Mouse (Mus musculus) ES-Bruce4 (cell line): ENCODE results near the gene Myh6. TPM values are rescaled to one million over a fixed set of nuclear protein-coding genes. Genes with fewer than 3 reads are reported as not detected.

Experiments
- H3K27ac ChIP-seq: 2 replicates; pipeline ENCODE4 v1.5.1; 2012; ENCODE audit warnings: low read length, inconsistent platforms; ENCODE audit not compliant: insufficient read depth
- H3K27me3 ChIP-seq: 2 replicates; pipeline ENCODE4 v1.6.1; 2012; ENCODE audit warnings: mild to moderate bottlenecking, low read length, inconsistent platforms; ENCODE audit not compliant: control insufficient read depth, poor library complexity, insufficient read depth, severe bottlenecking
- H3K36me3 ChIP-seq: 2 replicates; pipeline ENCODE4 v1.6.1; 2012; ENCODE audit warnings: inconsistent platforms, mild to moderate bottlenecking, low read length, moderate library complexity; ENCODE audit not compliant: control insufficient read depth, poor library complexity, insufficient read depth, severe bottlenecking
- H3K4me1 ChIP-seq: one replicate; pipeline ENCODE4 v1.8.1; 2011; ENCODE audit warnings: low read length; ENCODE audit not compliant: control insufficient read depth, insufficient read depth
- H3K4me3 ChIP-seq: 2 replicates; pipeline ENCODE4 v1.5.1; 2011; ENCODE audit warnings: low read depth, mild to moderate bottlenecking, low read length
- H3K9ac ChIP-seq: 2 replicates; pipeline ENCODE4 v1.6.1; 2012; ENCODE audit warnings: low read depth, mild to moderate bottlenecking, inconsistent platforms; ENCODE audit not compliant: poor library complexity, severe bottlenecking
- H3K9me3 ChIP-seq: replicated peaks from 2 replicates; pipeline ENCODE4 v1.6.1; 2012; ENCODE audit warnings: mild to moderate bottlenecking, low read length, inconsistent platforms; ENCODE audit not compliant: control insufficient read depth, poor library complexity, insufficient read depth, severe bottlenecking
- CTCF ChIP-seq: IDR thresholded peaks from one replicate; pipeline ENCODE4 v1.8.1; 2011; ENCODE audit warnings: low read depth, low read length
- EP300 ChIP-seq: IDR thresholded peaks from 2 replicates; pipeline ENCODE4 v1.6.1; 2011; ENCODE audit warnings: low read depth, low read length; ENCODE audit not compliant: insufficient read depth
- POLR2A ChIP-seq: IDR thresholded peaks from one replicate; pipeline ENCODE4 v1.8.1; 2011; ENCODE audit warnings: low read length; ENCODE audit not compliant: insufficient read depth
- polyA plus RNA-seq: library from polyadenylated mRNA; stranded (reverse); fragments of >200 nt; gene quantifications from 2 replicates; pipeline ENCODE4 v1.2.4, GENCODE M21; 2011; ENCODE audit warnings: low read depth; ENCODE audit not compliant: missing spikeins, insufficient read depth, insufficient read length

The Myh6 gene
- polyA plus RNA-seq, 1 experiment, result not detected

DNA sequence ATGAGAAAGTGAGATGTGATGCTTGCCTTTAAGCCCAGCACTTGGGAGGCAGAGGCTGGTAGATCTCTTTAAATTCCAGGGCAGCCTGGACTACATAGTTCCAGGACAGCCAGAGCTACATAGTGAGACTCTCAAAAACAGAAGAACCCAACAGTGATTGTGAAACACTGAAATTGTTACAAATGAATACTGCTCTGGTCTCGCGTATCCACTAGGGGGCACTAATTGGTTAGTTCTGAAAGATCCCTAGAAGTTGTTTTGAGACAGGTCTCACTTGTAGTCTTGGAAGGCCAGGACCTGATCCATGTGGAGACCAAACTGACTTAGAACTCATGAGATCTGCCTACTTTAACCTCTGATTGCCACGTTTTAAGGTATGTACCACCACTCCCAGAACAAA lies 66.3 kb downstream of the Myh6 start:
- no peaks in the 10 kb centered on the region for H3K4me1 ChIP-seq
- no peak overlapping the region for H3K27ac ChIP-seq
- H3K27me3 ChIP-seq, result no peaks in the 10 kb centered on the region
- H3K9me3 ChIP-seq, result no peaks in the 10 kb centered on the region
- no peak overlapping the region for H3K9ac ChIP-seq
- H3K4me3 ChIP-seq, result no peak overlapping the region
- peaks cover 33% of the 10 kb centered on the region for H3K36me3 ChIP-seq
- peak; percentile 7 for TF ChIP-seq CTCF
- TF ChIP-seq POLR2A, result no peak
- TF ChIP-seq EP300, result no peak

DNA sequence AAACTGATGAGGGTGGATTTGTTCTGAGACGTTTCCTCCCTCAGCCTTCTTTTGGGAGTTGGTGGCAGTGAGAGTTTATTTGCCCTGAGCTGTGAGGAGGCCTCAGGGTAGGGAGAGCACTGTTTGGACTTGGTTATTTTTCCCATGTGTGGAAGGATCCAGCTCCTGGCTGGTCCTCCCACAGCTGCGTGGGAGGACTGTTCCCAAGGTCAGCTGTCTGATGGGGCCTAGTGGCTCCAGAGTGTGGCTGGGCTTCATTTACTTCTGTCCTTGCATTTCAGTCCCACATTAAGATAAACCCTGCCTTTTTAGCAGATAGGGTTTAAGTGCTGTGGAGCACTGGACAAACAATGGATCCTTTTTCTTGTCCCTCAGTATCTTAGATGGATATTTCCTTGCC lies 69.3 kb downstream of the Myh6 start:
- H3K9me3 ChIP-seq, result no peaks in the 10 kb centered on the region
- TF ChIP-seq POLR2A (no peak), CTCF (no peak), EP300 (no peak)
- H3K9ac ChIP-seq, result no peak overlapping the region
- peaks cover 34% of the 10 kb centered on the region for H3K36me3 ChIP-seq
- peak overlapping the region; percentile 6; the same call in 1 of the 2 replicates for H3K27ac ChIP-seq
- no peaks in the 10 kb centered on the region for H3K27me3 ChIP-seq
- H3K4me3 ChIP-seq, result no peak overlapping the region
- peaks cover 2% of the 10 kb centered on the region for H3K4me1 ChIP-seq

DNA sequence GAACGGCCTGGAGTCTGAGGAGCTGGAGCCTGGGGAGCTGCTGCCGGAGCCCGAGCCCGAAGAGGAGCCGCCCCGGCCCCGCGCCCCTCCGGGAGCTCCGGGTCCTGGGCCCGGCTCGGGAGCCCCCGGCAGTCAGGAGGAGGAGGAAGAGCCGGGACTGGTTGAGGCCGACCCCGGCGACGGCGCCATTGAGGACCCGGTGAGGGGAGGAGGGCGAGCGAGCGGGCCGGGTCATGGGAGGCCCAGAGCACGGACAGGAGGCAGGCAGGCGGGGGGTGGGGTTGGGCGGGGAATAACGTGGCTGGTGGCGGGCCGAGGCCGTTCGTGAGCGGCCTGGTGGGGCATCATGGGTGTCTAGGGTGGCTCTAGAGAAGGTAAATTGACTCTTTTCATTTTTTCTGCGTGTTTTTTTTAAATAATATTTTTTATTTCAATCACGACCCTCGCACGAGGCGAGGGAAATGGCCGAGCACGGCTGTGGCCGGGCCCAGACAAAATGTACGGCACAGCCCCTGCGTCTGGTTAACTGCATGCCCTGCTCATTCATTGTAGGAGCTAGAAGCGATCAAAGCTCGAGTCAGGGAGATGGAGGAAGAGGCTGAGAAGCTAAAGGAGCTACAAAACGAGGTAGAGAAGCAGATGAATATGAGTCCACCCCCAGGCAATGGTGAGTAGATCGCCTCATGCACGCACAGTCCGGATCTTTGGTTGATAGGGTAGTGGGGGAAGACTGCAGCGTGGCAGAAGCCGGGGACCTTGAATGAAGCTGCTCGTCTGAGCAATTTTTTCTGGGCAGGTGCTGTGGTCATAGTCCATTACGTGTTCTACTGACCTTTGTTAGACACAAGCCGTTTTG lies 72.2 kb downstream of the Myh6 start:
- H3K27ac ChIP-seq, result peak overlapping the region; percentile 53; the same call in 1 of the 2 replicates
- no peak for TF ChIP-seq EP300

DNA sequence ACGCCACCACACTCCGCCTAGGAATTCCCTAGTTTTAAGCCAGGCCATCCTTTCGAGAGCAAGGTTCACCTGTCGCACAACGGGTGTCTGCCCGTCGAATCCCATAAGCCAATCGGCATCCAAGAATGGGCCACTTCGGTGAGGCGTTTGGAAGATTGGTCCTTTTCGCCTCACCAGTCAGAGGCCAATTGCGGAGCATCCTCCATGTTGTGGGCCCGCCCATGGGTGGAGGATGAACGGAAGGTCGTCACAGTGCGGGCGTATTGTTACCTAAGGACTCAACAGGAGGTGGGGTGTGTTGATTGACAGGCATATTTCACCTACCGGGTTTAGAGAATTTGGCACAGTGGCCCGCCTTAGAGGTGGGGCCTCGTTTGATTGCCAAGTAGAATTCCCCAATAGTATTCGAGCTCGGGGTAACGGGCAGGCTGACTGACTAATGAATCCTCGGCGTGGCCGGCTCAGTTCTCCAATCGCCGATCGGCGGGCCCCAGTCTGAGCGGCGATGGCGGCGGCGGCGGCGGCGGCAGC lies 73.0 kb downstream of the Myh6 start:
- no peaks in the 10 kb centered on the region for H3K9me3 ChIP-seq
- peaks cover 2% of the 10 kb centered on the region for H3K4me1 ChIP-seq
- H3K27ac ChIP-seq, result peak overlapping the region; percentile 57
- peaks cover 31% of the 10 kb centered on the region for H3K36me3 ChIP-seq
- peak overlapping the region; percentile 57 for H3K4me3 ChIP-seq
- TF ChIP-seq POLR2A (peak; percentile 83), CTCF (no peak), EP300 (no peak)
- peak overlapping the region; percentile 100 for H3K9ac ChIP-seq
- no peaks in the 10 kb centered on the region for H3K27me3 ChIP-seq

More for the DNA sequence above, 72.2 kb downstream of the Myh6 start:
- peaks cover 34% of the 10 kb centered on the region for H3K36me3 ChIP-seq
- no peaks in the 10 kb centered on the region for H3K9me3 ChIP-seq
- H3K27me3 ChIP-seq, result no peaks in the 10 kb centered on the region
- peak overlapping the region; percentile 100 for H3K9ac ChIP-seq
- H3K4me1 ChIP-seq, result peaks cover 2% of the 10 kb centered on the region
- peak overlapping the region; percentile 98 for H3K4me3 ChIP-seq

DNA sequence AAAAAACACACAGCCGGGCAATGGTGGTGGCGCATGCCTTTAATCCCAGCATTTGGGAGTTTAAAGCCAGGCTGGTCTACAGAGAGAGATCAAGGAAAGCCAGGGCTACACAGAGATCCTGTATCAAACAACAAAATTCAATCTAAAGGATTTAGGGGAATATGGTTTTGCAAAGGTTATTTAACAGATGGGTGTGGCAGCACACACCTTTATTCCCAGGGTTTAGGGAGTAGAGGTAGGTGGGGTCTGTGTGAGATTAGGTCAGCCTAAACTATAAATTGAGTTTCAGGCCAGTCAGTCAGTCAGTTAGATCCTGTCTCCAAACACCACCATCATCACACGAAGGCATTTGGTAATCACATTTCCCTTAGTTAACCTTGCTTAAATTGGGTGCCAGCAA lies 74.5 kb downstream of the Myh6 start, which contains the start of gene Pabpn1:
TSS of gene Pabpn1 (plus strand) at position 301 of the 400 bp plus-strand sequence.
- peak within 1 kb of the TSS; percentile 47 for H3K9ac ChIP-seq
- H3K36me3 ChIP-seq, result peaks cover 19% of the 10 kb centered on the region
- no peaks in the 10 kb centered on the region for H3K27me3 ChIP-seq
- H3K4me1 ChIP-seq, result peaks cover 2% of the 10 kb centered on the region
- peak within 1 kb of the TSS; percentile 47 for H3K4me3 ChIP-seq
- TF ChIP-seq CTCF (no peak), POLR2A (no peak)
- no peaks in the 10 kb centered on the region for H3K9me3 ChIP-seq
- peak within 1 kb of the TSS; percentile 69 for H3K27ac ChIP-seq

Other genes starting within 250 kb of the Myh6 start
- gene Slc7a8, start 185.0 kb downstream of the Myh6 start, polyA plus RNA-seq, result 2.0 and 2.3 TPM in 2 replicates
- gene Rnf212b, start 152.8 kb downstream of the Myh6 start, polyA plus RNA-seq, result 0.66 and 1.5 TPM in 2 replicates
- 12.1 and 16.8 TPM in 2 replicates for gene Homez, start 96.0 kb downstream of the Myh6 start, polyA plus RNA-seq
- 4.2 and 6.3 TPM in 2 replicates for gene Ppp1r3e, start 89.4 kb downstream of the Myh6 start, polyA plus RNA-seq
- gene Bcl2l2, start 83.5 kb downstream of the Myh6 start, polyA plus RNA-seq, result 25.0 and 26.8 TPM in 2 replicates
- gene Gm20521, start 83.5 kb downstream of the Myh6 start, polyA plus RNA-seq, result not detected in 2 replicates
- gene Pabpn1, start 74.4 kb downstream of the Myh6 start, polyA plus RNA-seq, result 317 and 318 TPM in 2 replicates
- gene Slc22a17, start 53.8 kb downstream of the Myh6 start, polyA plus RNA-seq, result 25.9 and 29.0 TPM in 2 replicates
- 48.3 and 55.8 TPM in 2 replicates for gene Efs, start 40.8 kb downstream of the Myh6 start, polyA plus RNA-seq
- gene Il25, start 34.2 kb downstream of the Myh6 start, polyA plus RNA-seq, result 1.5 TPM in 1 of 2 replicates, not detected in the other
- not detected in 2 replicates for gene Cmtm5, start 30.7 kb downstream of the Myh6 start, polyA plus RNA-seq
- not detected in 2 replicates for gene Gm17428, start 10.0 kb upstream of the Myh6 start, polyA plus RNA-seq
- gene Myh7, start 27.7 kb upstream of the Myh6 start, polyA plus RNA-seq, result 3.1 TPM in 2 replicates
- 52.7 and 55.2 TPM in 2 replicates for gene Ngdn, start 48.5 kb upstream of the Myh6 start, polyA plus RNA-seq
- gene Zfhx2, start 125.4 kb upstream of the Myh6 start, polyA plus RNA-seq, result 18.1 and 24.6 TPM in 2 replicates
- gene Thtpa, start 127.9 kb upstream of the Myh6 start, polyA plus RNA-seq, result 6.9 and 8.6 TPM in 2 replicates
- gene Ap1g2, start 139.7 kb upstream of the Myh6 start, polyA plus RNA-seq, result 20.6 and 23.9 TPM in 2 replicates
- 3.6 and 4.7 TPM in 2 replicates for gene Jph4, start 150.0 kb upstream of the Myh6 start, polyA plus RNA-seq